Mouse (Mus musculus) G1E (cell line): ENCODE measurements around the gene Ercc1.

ENCODE experiments used
- CTCF ChIP-seq: IDR thresholded peaks from 2 replicates; pipeline ENCODE4 v1.5.1; 2012; ENCODE audit warnings: low read depth, low read length, inconsistent platforms, mixed read lengths
- GATA1 ChIP-seq: IDR thresholded peaks from 2 replicates; pipeline ENCODE4 v1.6.1; 2012; ENCODE audit warnings: borderline replicate concordance, low read length, inconsistent platforms, mixed read lengths
- GATA2 ChIP-seq: IDR thresholded peaks from 2 replicates; pipeline ENCODE4 v1.6.1; 2012; ENCODE audit warnings: low read depth, low read length, inconsistent platforms, borderline replicate concordance
- POLR2AphosphoS5 ChIP-seq: IDR thresholded peaks from 2 replicates; pipeline ENCODE4 v1.6.1; 2012; ENCODE audit warnings: low read depth, low read length, inconsistent platforms; ENCODE audit not compliant: insufficient replicate concordance
- TAL1 ChIP-seq: conservative IDR thresholded peaks from 2 replicates; pipeline ENCODE4 v1.6.1; 2012; ENCODE audit warnings: low read depth, low read length, inconsistent platforms, mixed read lengths

GRCm38 (mm10) chr7:19359299-19359891 lies 14.8 kb downstream of the Ercc1 start, which contains the start of the genes Cd3eap and Ppp1r13l:
- TF ChIP-seq CTCF (no peak), GATA2 (no peak), GATA1 (no peak), POLR2AphosphoS5 (no peak), TAL1 (no peak)
